Mouse (Mus musculus) left cerebral cortex, adult 18-20 months (tissue): ENCODE results near the gene Lonp2. TPM values are rescaled to one million over a fixed set of nuclear protein-coding genes. Genes with fewer than 3 reads are reported as not detected.

Experiments used
- DNase-seq, 2 experiments: peaks; one replicate each; pipeline ENCODE4 v3.0.0; 2021 to 2022; ENCODE audit warnings: low spot score in 2 of 2, mixed read lengths in 1 of 2
- microRNA-seq, 2 experiments: library from miRNA; unstranded; fragments of <30 nt; microRNA quantifications; one replicate each; pipeline ENCODE4 v1.2.0; 2021
- total RNA-seq, 2 experiments: library from RNA; stranded (reverse); gene quantifications; 2 replicates each; pipeline ENCODE4 v1.2.3; 2021

Gene Lonp2
- total RNA-seq, 2 experiments from 2014 or later: 76.2 to 80.4 TPM

DNA sequence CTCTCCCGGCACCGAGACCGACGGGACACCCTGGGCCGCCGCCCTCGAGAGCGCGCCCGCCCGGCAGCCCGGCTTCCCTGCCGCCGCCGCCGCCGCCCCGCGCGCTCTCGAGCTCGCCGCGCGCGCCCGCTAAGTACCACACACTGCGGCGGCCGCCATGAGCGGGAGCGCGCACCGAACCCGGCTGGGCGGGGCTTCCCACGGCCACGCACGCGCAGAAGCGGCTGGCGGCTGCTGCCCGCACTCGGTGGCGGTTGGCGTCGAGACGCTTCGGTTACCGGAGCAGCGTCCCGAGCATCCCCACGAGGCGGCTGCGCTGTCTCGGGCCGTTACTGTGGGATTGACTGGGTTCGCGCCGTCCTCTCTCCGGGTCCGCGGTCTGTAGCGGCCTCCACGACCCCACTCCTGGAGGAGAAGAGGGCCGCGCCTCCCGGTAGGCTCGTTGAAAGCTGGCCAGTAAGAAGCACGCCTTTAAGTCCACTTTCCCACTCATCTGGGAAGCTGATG is 122.1 kb downstream of the Lonp2 start:
- DNase-seq: peak; percentile 93 to 96

DNA sequence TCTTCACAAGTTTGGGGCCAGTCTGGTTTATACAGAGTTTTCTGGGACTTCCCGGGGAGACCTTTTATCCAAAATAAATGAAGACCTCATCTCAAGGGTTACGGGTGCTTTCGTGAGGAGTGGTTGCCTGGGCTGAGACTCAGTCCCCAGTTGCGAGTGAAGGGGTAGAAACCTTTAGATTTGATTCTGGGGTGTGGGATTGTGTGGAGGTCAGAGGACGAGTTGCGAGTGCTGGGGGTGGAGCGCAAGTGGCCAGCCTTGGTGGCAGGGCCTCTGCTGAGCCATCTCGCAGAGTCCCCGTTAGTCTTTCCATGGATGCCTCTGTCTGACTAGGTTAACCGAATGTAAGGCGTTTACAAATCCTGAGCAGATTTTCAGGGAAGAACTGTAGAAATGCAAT is 122.7 kb downstream of the Lonp2 start:
- DNase-seq: no peak

- DNase-seq: no peak
These were observed 126.0 kb downstream of the Lonp2 start for GRCm38 (mm10) chr8:86749842-86750241.

DNA sequence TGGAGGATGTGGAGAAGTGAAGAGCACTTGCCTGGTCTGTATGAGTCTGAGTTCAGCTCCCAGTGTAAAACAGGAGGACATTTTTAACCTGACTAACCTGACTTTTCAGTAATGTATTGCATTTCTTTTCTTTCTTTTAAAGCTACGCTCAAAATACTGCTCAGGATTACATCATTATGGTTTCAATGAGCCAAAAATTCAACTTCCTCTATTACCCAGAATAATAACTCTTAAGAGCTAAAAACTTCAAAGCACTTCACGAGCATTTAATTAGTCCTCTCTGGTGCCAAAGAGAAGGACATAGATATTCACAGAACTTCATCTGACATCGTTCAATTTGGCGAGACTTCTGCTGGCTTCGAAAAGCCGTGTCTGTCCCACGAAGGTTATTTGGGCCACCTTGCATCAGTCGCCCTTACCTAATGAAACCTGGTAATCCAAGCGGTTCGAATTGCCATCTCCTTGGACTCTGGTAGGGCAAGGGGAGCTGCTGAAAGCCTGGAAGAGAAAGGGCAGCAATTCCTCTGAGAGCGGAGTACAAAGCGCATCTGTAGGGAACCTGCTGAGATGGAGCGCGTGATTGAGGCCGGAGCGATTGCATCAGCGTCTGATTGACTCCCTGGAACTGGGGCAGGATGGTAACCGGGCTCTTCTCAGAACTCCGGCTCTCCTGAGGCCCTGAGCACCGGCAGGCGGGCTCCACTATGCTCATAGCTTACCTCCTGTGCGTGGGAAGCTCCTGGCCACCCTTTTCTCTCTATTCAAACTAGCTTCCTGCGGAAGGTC is 133.3 kb downstream of the Lonp2 start:
- peak; percentile 43 to 58 for DNase-seq

- no peak for DNase-seq
These were observed 134.8 kb downstream of the Lonp2 start for GRCm38 (mm10) chr8:86758651-86759050.

- no peak for DNase-seq
These were observed 135.2 kb downstream of the Lonp2 start for GRCm38 (mm10) chr8:86759090-86759491.

DNA sequence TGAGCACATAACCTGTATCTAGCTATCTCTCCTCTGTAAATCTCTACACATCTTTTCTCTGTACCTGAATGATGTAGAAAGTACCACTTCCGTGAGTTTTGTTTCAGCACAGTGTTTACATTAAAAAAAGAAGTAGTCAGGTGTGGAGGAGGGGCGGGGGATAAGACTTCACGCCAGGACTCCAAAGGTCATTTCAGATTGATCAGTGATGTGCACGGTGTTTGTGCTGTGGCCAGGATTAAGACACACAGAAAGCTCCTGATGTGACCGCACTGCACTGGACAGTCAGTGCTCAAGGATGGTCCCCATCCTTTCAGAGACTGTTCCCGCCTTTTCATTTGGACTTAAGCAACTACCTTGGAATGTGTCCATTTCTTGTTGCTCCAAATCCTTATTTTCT is 136.9 kb downstream of the Lonp2 start:
- DNase-seq: no peak

DNA sequence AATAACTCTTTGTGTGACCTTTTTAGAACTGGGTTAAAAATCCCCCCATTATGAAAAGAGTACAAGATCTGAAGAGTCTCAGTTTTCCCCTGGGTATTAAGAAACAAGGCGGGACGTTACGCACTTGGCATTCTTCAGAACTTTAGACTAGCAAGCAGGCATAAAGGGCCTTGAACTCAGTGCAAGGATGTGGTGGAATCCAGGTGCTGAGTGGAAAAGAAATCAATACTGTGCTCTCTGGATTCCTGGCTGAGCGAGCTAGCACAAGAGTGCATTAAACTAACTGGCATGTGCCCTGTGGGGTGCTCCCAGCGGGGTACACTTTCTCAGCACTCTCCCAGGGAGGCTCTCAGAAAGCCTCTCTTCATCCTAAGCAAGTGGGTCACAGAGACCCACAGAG is 139.0 kb downstream of the Lonp2 start:
- DNase-seq: no peak

DNA sequence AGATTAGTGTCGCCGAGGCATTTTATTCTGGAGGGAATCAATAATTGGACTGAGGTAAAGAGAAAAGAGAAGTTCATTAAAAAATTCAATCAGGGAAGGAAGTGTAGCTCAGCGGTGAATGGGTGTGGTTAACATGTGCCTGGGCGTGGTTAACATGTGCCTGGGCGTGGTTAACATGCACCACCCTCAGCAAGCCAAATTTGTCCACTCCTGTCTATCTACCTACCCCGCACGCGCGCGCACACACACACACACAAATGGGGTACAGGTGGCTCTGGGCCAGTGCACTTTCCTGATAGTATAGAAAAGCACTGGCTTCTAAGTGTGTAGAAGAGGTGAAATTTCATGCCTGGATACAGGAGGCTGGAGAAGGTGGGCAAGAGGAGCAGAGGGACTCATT is 141.3 kb downstream of the Lonp2 start:
- DNase-seq: no peak

DNA sequence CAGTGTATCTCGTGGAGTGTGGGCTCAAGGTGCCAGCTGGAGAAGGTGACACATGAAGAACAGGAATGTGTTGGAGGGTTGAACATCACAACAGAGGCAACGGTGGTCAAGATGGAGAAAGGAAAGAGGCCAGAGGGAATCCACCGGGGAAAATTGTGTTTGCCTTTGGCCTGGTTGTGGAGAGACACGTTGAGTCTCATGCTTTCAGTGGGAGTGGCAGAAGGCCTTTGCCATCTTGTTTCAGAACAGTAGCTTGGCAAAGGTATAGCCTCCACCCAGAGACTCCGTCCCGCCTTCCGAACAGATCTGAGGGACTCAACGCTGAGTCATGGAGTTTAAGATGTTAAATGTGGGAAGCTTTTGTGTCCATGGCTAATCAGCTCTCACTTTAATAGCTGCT is 141.8 kb downstream of the Lonp2 start:
- no peak for DNase-seq

DNA sequence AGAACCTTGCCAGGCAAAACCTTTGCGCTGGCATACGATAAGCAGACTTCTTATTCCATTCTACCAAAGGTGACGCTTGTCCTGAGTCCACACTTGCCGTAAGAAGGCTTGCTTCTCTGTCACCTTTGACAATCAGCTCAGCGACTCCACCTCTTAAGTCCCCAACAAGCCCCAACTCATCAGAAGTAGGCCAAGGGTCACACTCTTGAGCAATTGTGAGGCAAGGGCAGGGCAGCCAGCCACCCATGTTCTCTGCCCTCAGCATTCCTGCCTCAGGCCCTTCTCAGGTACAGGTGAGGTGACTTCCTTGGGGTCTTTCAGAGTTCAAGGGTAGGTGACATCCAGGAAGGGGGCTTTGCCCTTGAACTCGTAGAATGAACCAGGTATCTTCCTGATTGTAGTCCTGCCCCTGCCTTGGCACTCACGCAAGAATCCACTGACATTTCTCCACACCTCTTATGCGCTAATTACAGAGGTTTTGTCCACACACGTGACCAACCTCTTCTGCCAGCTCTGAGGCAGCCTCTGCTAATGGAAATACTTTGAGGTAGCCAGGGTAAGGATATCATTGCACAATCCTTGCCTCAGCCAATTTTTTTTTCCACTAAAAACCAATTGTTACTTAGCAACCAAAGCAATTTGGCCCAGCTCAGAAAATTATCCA is 142.8 kb downstream of the Lonp2 start:
- DNase-seq: no peak

- DNase-seq: peak; percentile 47
These were observed 144.7 kb downstream of the Lonp2 start for GRCm38 (mm10) chr8:86768499-86768898.

- DNase-seq: no peak
These were observed 146.3 kb downstream of the Lonp2 start for GRCm38 (mm10) chr8:86769945-86770715.

Small RNAs within 50 kb of the gene (microRNA-seq; reads per million reads assigned to microRNA genes)
- gene Gm44348: 0 reads per million in 2 experiments

Other genes starting within 250 kb of the Lonp2 start
- gene Abcc12, start 43.4 kb upstream of the Lonp2 start, total RNA-seq: under 1 TPM; 0.28 to 0.65 TPM
- gene Gm10638, start 121.7 kb downstream of the Lonp2 start, total RNA-seq: 1 to 10 TPM; 1.8 to 2.3 TPM
- 10 to 100 TPM; 31.0 to 33.8 TPM for gene Siah1a, start 121.9 kb downstream of the Lonp2 start, total RNA-seq